Mouse (Mus musculus): ENCODE results near the gene Hemgn.

DNA sequence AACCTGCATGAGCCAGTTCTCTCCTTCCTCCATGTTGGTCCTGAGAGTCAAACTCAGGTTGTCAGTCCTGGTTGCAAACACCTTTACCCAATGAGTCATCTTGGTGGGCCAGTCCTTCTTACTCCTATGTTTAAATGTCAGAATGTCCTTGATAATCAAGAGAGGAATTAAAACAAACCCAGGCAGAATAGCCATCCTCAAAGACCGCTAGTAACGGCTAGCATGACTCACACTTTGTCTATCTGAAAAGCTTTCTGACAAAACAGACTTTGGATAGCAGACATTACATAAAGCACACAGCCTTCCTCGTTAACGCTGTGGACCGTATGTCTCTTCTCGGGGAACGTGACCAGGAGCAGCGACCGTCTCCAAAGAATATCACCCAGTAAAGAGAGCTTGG lies 5.5 kb upstream of the Hemgn start:
- TF ChIP-seq CTCF (IDR thresholded peaks at IDR 0.05; ENCODE audit: low read depth, low read length): no peak
- no peak for TF ChIP-seq POLR2A (IDR thresholded peaks at IDR 0.05; ENCODE audit: extremely low read depth, insufficient read depth, low read length)
